Mouse (Mus musculus): ENCODE measurements around the gene Bbs9. TPM values are rescaled to one million over a fixed set of nuclear protein-coding genes. Genes with fewer than 3 reads are reported as not detected.

The Bbs9 gene
- polyA plus RNA-seq, 1 experiment from 2014 or later = 8.2 TPM

GRCm38 (mm10) chr9:22532810-22533447 is 57.4 kb downstream of the Bbs9 start:
- no peaks in the 10 kb centered on the region for H3K36me3 ChIP-seq (ENCODE audit: control insufficient read depth, insufficient read depth, low read length)
- H3K9ac ChIP-seq (ENCODE audit: low read depth, low read length) = no peak overlapping the region
- 45% methylated on average over 9 of the region's 9 CpGs for WGBS (ENCODE audit: insufficient replicate concordance)
- H3K27me3 ChIP-seq (ENCODE audit: control insufficient read depth, insufficient read depth, low read length) = no peaks in the 10 kb centered on the region
- no peaks in the 10 kb centered on the region for H3K9me3 ChIP-seq (replicated peaks; ENCODE audit: control insufficient read depth, low read length)
- H3K4me2 ChIP-seq = no peak overlapping the region
- H3K27ac ChIP-seq (ENCODE audit: low read depth, low read length) = no peak overlapping the region
- no peak overlapping the region for H3K4me3 ChIP-seq (ENCODE audit: low read depth, low read length)
- ATAC-seq (replicated peaks; ENCODE audit: insufficient number of reproducible peaks, low FRiP score, low TSS enrichment) = no peak
- H3K4me1 ChIP-seq (ENCODE audit: control insufficient read depth, insufficient read depth, low read length) = no peaks in the 10 kb centered on the region; the same call in 1 of the 2 replicates

- Histone ChIP-seq H3K4me2 (no peak overlapping the region), H3K4me3 (ENCODE audit: low read depth, low read length) (no peak overlapping the region), H3K9ac (ENCODE audit: low read depth, low read length) (no peak overlapping the region), H3K27ac (ENCODE audit: low read depth, low read length) (no peak overlapping the region), H3K9me3 (replicated peaks; ENCODE audit: control insufficient read depth, low read length) (no peaks in the 10 kb centered on the region), H3K27me3 (ENCODE audit: control insufficient read depth, insufficient read depth, low read length) (no peaks in the 10 kb centered on the region), H3K4me1 (ENCODE audit: control insufficient read depth, insufficient read depth, low read length) (no peaks in the 10 kb centered on the region; the same call in 1 of the 2 replicates), H3K36me3 (ENCODE audit: control insufficient read depth, insufficient read depth, low read length) (no peaks in the 10 kb centered on the region)
- ATAC-seq (replicated peaks; ENCODE audit: insufficient number of reproducible peaks, low FRiP score, low TSS enrichment) = no peak
- WGBS (ENCODE audit: insufficient replicate concordance) = 81% methylated on average over 11 of the region's 11 CpGs
These were observed 62.4 kb downstream of the Bbs9 start for GRCm38 (mm10) chr9:22537767-22538373.

- H3K4me1 ChIP-seq (ENCODE audit: control insufficient read depth, insufficient read depth, low read length) = no peaks in the 10 kb centered on the region; the same call in 1 of the 2 replicates
- no peak for ATAC-seq (replicated peaks; ENCODE audit: insufficient number of reproducible peaks, low FRiP score, low TSS enrichment)
- H3K4me3 ChIP-seq (ENCODE audit: low read depth, low read length) = no peak overlapping the region
- H3K9ac ChIP-seq (ENCODE audit: low read depth, low read length) = no peak overlapping the region
- H3K27ac ChIP-seq (ENCODE audit: low read depth, low read length) = no peak overlapping the region
- WGBS (ENCODE audit: insufficient replicate concordance) = 80% methylated on average over 4 of the region's 4 CpGs
- H3K36me3 ChIP-seq (ENCODE audit: control insufficient read depth, insufficient read depth, low read length) = no peaks in the 10 kb centered on the region
- no peak overlapping the region for H3K4me2 ChIP-seq
- no peaks in the 10 kb centered on the region for H3K9me3 ChIP-seq (replicated peaks; ENCODE audit: control insufficient read depth, low read length)
- no peaks in the 10 kb centered on the region for H3K27me3 ChIP-seq (ENCODE audit: control insufficient read depth, insufficient read depth, low read length)
These were observed 64.0 kb downstream of the Bbs9 start for GRCm38 (mm10) chr9:22539546-22539945.

GRCm38 (mm10) chr9:22541130-22541529 is 65.6 kb downstream of the Bbs9 start:
- Histone ChIP-seq H3K4me1 (ENCODE audit: control insufficient read depth, insufficient read depth, low read length) (no peaks in the 10 kb centered on the region; the same call in 1 of the 2 replicates), H3K36me3 (ENCODE audit: control insufficient read depth, insufficient read depth, low read length) (no peaks in the 10 kb centered on the region), H3K9ac (ENCODE audit: low read depth, low read length) (no peak overlapping the region), H3K4me2 (no peak overlapping the region), H3K27me3 (ENCODE audit: control insufficient read depth, insufficient read depth, low read length) (no peaks in the 10 kb centered on the region), H3K9me3 (replicated peaks; ENCODE audit: control insufficient read depth, low read length) (no peaks in the 10 kb centered on the region), H3K27ac (ENCODE audit: low read depth, low read length) (no peak overlapping the region), H3K4me3 (ENCODE audit: low read depth, low read length) (no peak overlapping the region)
- 85% methylated on average over 10 of the region's 10 CpGs for WGBS (ENCODE audit: insufficient replicate concordance)
- ATAC-seq (replicated peaks; ENCODE audit: insufficient number of reproducible peaks, low FRiP score, low TSS enrichment) = no peak

GRCm38 (mm10) chr9:22543467-22543866 is 68.0 kb downstream of the Bbs9 start:
- no peak for ATAC-seq (replicated peaks; ENCODE audit: insufficient number of reproducible peaks, low FRiP score, low TSS enrichment)
- 83% methylated on average over 5 of the region's 5 CpGs for WGBS (ENCODE audit: insufficient replicate concordance)
- Histone ChIP-seq H3K4me1 (ENCODE audit: control insufficient read depth, insufficient read depth, low read length) (no peaks in the 10 kb centered on the region), H3K36me3 (ENCODE audit: control insufficient read depth, insufficient read depth, low read length) (no peaks in the 10 kb centered on the region), H3K27ac (ENCODE audit: low read depth, low read length) (no peak overlapping the region), H3K4me2 (no peak overlapping the region), H3K27me3 (ENCODE audit: control insufficient read depth, insufficient read depth, low read length) (no peaks in the 10 kb centered on the region), H3K9ac (ENCODE audit: low read depth, low read length) (no peak overlapping the region), H3K4me3 (ENCODE audit: low read depth, low read length) (no peak overlapping the region), H3K9me3 (replicated peaks; ENCODE audit: control insufficient read depth, low read length) (no peaks in the 10 kb centered on the region)

GRCm38 (mm10) chr9:22544349-22545341 is 69.1 kb downstream of the Bbs9 start:
- ATAC-seq (replicated peaks; ENCODE audit: insufficient number of reproducible peaks, low FRiP score, low TSS enrichment) = no peak
- no peaks in the 10 kb centered on the region for H3K27me3 ChIP-seq (ENCODE audit: control insufficient read depth, insufficient read depth, low read length)
- WGBS (ENCODE audit: insufficient replicate concordance) = 55% methylated on average over 9 of the region's 9 CpGs
- H3K9me3 ChIP-seq (replicated peaks; ENCODE audit: control insufficient read depth, low read length) = no peaks in the 10 kb centered on the region
- H3K36me3 ChIP-seq (ENCODE audit: control insufficient read depth, insufficient read depth, low read length) = no peaks in the 10 kb centered on the region
- no peak overlapping the region for H3K9ac ChIP-seq (ENCODE audit: low read depth, low read length)
- no peak overlapping the region for H3K27ac ChIP-seq (ENCODE audit: low read depth, low read length)
- no peaks in the 10 kb centered on the region for H3K4me1 ChIP-seq (ENCODE audit: control insufficient read depth, insufficient read depth, low read length)
- H3K4me2 ChIP-seq = no peak overlapping the region
- H3K4me3 ChIP-seq (ENCODE audit: low read depth, low read length) = no peak overlapping the region

GRCm38 (mm10) chr9:22551273-22551672 is 75.8 kb downstream of the Bbs9 start:
- Histone ChIP-seq H3K9ac (ENCODE audit: low read depth, low read length) (no peak overlapping the region), H3K27ac (ENCODE audit: low read depth, low read length) (no peak overlapping the region), H3K27me3 (ENCODE audit: control insufficient read depth, insufficient read depth, low read length) (no peaks in the 10 kb centered on the region), H3K4me2 (no peak overlapping the region), H3K36me3 (ENCODE audit: control insufficient read depth, insufficient read depth, low read length) (no peaks in the 10 kb centered on the region), H3K9me3 (replicated peaks; ENCODE audit: control insufficient read depth, low read length) (no peaks in the 10 kb centered on the region), H3K4me3 (ENCODE audit: low read depth, low read length) (no peak overlapping the region), H3K4me1 (ENCODE audit: control insufficient read depth, insufficient read depth, low read length) (no peaks in the 10 kb centered on the region)
- 69% methylated on average over 1 of the region's 1 CpGs for WGBS (ENCODE audit: insufficient replicate concordance)
- no peak for ATAC-seq (replicated peaks; ENCODE audit: insufficient number of reproducible peaks, low FRiP score, low TSS enrichment)

GRCm38 (mm10) chr9:22556076-22556475 is 80.6 kb downstream of the Bbs9 start:
- Histone ChIP-seq H3K4me2 (no peak overlapping the region), H3K27ac (ENCODE audit: low read depth, low read length) (no peak overlapping the region), H3K9me3 (replicated peaks; ENCODE audit: control insufficient read depth, low read length) (no peaks in the 10 kb centered on the region), H3K9ac (ENCODE audit: low read depth, low read length) (no peak overlapping the region), H3K27me3 (ENCODE audit: control insufficient read depth, insufficient read depth, low read length) (no peaks in the 10 kb centered on the region), H3K4me3 (ENCODE audit: low read depth, low read length) (no peak overlapping the region), H3K36me3 (ENCODE audit: control insufficient read depth, insufficient read depth, low read length) (no peaks in the 10 kb centered on the region), H3K4me1 (ENCODE audit: control insufficient read depth, insufficient read depth, low read length) (no peaks in the 10 kb centered on the region)
- ATAC-seq (replicated peaks; ENCODE audit: insufficient number of reproducible peaks, low FRiP score, low TSS enrichment) = no peak
- WGBS (ENCODE audit: insufficient replicate concordance) = 64% methylated on average over 5 of the region's 5 CpGs
